Mouse (Mus musculus): ENCODE measurements at regions not wholly inside any gene's neighbourhood (a gene's known extent, or its start where the extent isn't known, plus 50 kb on each side); places are given as distances from the start of the nearest gene placed in this dataset.

DNA sequence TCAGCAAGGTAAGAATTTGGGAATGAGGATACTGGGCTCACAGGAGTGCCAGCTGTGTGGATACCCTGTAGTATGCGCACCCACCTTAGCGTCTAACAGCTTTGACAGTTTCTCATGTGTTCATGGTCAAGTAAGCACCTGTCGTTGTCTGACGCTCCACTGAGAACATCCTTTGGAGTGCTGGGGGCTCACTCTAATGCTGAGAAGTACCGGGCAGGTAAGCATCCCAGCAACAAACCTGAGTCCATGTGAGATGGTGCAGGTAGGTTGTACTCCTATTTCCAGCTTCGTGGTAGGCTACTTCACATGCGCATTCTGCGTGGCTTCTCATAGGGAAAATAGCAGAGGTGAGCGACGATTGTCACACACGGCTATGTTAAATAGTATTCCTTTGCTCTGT is 129.3 kb upstream of the Dkk2 start:
- Histone ChIP-seq H3K9me3 (replicated peaks) (no peaks in the 10 kb centered on the region), H3K27me3 (ENCODE audit: low read depth, poor library complexity, severe bottlenecking) (no peaks in the 10 kb centered on the region), H3K36me3 (no peaks in the 10 kb centered on the region), H3K4me1 (no peaks in the 10 kb centered on the region), H3K4me3 (no peak overlapping the region), H3K27ac (no peak overlapping the region)
- no peak for DNase-seq (ENCODE audit: low spot score)
- WGBS: 96% methylated on average over 11 of the region's 11 CpGs

DNA sequence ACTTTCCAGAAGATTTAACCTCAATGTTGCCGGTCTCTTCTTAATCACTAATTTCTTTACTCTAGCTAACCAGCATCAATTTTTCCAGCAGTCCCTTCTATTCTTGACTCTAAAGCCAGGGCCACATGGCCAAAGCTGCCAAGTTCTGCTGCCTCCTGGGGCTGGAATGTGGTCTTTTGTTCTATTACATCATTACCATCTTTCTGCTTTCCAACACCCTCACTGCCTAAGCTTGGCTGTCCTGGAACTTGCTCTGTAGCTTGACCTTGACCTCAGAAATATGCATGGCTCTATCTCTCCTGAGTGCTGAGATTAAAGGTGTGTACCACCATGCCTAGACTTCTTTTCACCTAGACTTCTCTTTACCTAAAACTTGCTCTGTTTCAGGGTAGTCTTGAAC is 124.5 kb upstream of the Dkk2 start:
- no peaks in the 10 kb centered on the region for H3K9me3 ChIP-seq (replicated peaks)
- no peak overlapping the region for H3K4me3 ChIP-seq
- H3K4me1 ChIP-seq: peaks cover 11% of the 10 kb centered on the region
- no peaks in the 10 kb centered on the region for H3K36me3 ChIP-seq
- no peak overlapping the region for H3K27ac ChIP-seq
- H3K27me3 ChIP-seq (ENCODE audit: low read depth, poor library complexity, severe bottlenecking): no peaks in the 10 kb centered on the region
- DNase-seq (ENCODE audit: low spot score): no peak
- WGBS: 98% methylated on average over 1 of the region's 1 CpGs

DNA sequence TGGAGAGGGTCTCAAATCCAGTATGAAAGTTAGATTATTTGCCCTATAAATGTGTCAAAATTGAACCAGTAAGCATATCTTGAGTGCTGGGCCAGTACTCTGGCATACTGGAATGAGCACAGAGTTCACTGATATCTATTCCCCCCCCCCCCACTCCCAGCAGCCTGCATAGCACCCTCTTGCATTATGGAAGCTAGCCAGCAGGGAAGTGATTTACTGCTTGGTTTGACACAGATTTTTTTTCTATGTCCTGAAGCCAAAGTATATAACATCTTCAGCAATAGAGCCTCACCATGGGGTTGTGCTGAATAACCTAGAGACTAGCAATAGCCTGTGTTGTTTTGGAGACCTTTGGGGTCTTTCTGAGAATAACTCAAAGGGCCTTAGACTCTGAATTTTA is 123.5 kb upstream of the Dkk2 start:
- Histone ChIP-seq H3K4me1 (peaks cover 20% of the 10 kb centered on the region), H3K36me3 (no peaks in the 10 kb centered on the region), H3K27ac (no peak overlapping the region), H3K9me3 (replicated peaks) (no peaks in the 10 kb centered on the region), H3K4me3 (no peak overlapping the region), H3K27me3 (ENCODE audit: low read depth, poor library complexity, severe bottlenecking) (no peaks in the 10 kb centered on the region)
- no peak for DNase-seq (ENCODE audit: low spot score)

DNA sequence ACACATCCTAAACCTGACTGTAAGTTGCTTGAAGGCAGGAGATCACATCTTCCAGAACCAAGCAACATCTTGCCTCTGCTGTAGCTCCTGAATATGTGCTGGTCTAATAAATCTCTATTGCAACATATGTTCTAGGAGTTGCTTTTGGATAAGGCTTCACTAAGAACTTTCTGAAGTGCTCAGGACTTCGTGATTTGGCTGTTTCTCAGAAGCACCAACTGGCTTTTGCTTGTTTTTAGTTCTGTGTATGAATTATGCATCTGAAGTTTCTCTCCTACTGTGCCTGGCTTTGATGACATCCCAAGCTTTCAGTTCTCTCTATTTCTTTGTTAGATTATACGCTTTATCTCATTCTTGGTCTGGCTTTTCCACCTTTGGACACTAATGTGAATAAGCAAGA is 122.2 kb upstream of the Dkk2 start:
- Histone ChIP-seq H3K36me3 (no peaks in the 10 kb centered on the region), H3K27ac (no peak overlapping the region), H3K4me3 (no peak overlapping the region), H3K4me1 (peaks cover 33% of the 10 kb centered on the region), H3K9me3 (replicated peaks) (no peaks in the 10 kb centered on the region), H3K27me3 (ENCODE audit: low read depth, poor library complexity, severe bottlenecking) (no peaks in the 10 kb centered on the region)
- no peak for DNase-seq (ENCODE audit: low spot score)
- WGBS: 95% methylated on average over 2 of the region's 2 CpGs

DNA sequence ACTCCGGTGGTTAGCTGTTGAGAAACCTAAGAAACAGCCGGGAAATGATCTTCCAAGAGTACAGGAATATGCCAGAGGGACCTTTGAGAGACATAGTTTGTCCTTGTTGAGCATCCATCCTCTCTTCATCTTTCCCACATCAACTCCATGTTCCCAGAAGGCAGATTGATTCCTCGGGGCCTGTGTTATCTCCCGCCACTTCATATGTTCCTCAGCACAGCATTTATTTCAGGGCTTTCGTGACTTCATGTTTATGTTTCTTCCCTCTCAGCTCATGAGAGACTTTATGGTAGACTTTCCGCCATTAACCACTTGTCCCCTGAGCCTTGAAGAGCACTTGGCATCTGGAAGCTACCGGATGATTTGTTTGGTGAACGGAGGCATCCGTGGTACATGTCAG is 120.1 kb upstream of the Dkk2 start:
- H3K9me3 ChIP-seq (replicated peaks): no peaks in the 10 kb centered on the region
- 0 out of 2 replicates have a peak overlapping the region, but pooled peaks have one; percentile 43 for H3K27ac ChIP-seq
- H3K36me3 ChIP-seq: no peaks in the 10 kb centered on the region
- H3K4me1 ChIP-seq: peaks cover 34% of the 10 kb centered on the region
- no peaks in the 10 kb centered on the region for H3K27me3 ChIP-seq (ENCODE audit: low read depth, poor library complexity, severe bottlenecking)
- H3K4me3 ChIP-seq: no peak overlapping the region
- 93% methylated on average over 9 of the region's 9 CpGs for WGBS
- DNase-seq (ENCODE audit: low spot score): no peak

DNA sequence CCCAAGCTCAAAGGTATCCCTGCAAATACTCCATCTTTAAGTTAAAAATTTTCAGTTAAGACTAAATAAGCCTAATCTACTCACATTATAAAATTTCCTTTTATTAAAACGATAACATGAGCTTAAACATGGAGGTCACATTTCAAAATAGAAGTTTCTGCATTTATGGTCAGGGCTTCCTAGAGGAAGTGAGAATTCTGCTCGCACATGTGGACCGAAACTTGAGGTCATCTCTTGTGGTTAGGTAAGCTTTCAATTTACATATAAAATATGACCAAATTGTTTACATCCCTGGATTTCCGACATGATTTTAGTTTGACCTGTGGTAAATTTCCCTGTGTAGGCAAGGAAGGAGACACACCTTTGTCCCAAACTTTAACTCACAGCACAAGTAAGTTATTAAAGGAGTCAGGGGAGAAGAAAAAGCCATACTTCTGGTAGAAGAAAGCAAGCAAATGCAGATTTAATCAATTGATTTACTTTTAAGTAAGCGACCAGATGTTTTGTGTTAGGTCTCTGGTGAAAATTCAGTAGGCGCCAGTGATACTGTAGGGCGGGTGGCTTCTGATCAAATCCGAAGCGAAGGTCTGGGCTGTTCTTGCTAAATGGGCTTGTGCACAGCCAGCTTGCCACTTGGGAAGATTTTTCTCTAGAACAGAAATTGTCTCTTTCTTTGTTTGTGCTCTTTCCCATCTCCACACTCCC is 119.5 kb upstream of the Dkk2 start:
- no peak overlapping the region for H3K4me3 ChIP-seq
- no peaks in the 10 kb centered on the region for H3K27me3 ChIP-seq (ENCODE audit: low read depth, poor library complexity, severe bottlenecking)
- H3K4me1 ChIP-seq: peaks cover 34% of the 10 kb centered on the region
- H3K36me3 ChIP-seq: no peaks in the 10 kb centered on the region
- peak overlapping the region; percentile 64 for H3K27ac ChIP-seq
- WGBS: 51% methylated on average over 9 of the region's 9 CpGs
- no peaks in the 10 kb centered on the region for H3K9me3 ChIP-seq (replicated peaks)
- DNase-seq (ENCODE audit: low spot score): no peak

DNA sequence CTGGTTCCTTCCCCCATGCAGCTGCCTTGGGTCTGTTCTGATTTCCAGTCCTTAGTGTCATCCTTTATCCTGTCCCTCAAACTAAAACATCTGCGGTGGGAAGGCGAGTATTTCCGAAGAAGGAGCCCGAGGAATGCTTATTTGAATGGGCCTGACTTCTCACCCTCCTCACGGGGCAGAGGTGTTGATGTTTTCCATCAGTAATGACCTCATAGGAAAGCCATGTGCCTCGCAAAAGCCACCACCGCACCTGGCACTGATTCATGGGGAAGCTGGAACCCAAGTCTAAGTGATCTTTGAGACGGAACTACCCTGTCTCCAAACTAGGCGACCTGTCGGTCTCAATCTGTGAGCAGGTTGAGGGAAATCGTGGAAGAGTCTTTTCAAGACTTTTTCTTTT is 117.8 kb upstream of the Dkk2 start:
- Histone ChIP-seq H3K36me3 (no peaks in the 10 kb centered on the region), H3K27me3 (ENCODE audit: low read depth, poor library complexity, severe bottlenecking) (no peaks in the 10 kb centered on the region), H3K27ac (no peak overlapping the region), H3K4me1 (peaks cover 34% of the 10 kb centered on the region), H3K4me3 (no peak overlapping the region), H3K9me3 (replicated peaks) (no peaks in the 10 kb centered on the region)
- peak; percentile 42 for DNase-seq (ENCODE audit: low spot score)
- WGBS: 59% methylated on average over 11 of the region's 11 CpGs

DNA sequence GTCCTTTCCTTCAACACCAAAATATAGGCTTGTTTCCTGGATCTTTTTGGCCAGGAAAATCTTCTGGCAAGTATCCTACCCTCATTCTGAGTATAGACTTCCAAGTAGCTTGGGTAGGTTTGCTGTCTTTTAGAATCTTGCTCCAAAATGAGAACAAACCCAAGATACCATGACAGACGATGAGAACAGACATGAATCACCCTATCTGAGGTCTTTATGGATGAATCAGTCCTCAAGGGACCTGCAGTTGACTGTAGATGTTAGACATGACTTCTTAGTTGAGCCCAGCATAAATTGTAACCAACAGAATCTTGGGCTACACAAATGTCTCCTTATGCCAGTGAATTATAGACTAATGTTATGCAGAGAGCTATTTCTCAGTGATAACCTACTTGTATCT is 114.3 kb upstream of the Dkk2 start:
- Histone ChIP-seq H3K9me3 (replicated peaks) (no peaks in the 10 kb centered on the region), H3K27me3 (ENCODE audit: low read depth, poor library complexity, severe bottlenecking) (no peaks in the 10 kb centered on the region), H3K4me1 (peaks cover 21% of the 10 kb centered on the region), H3K4me3 (no peak overlapping the region), H3K27ac (no peak overlapping the region), H3K36me3 (no peaks in the 10 kb centered on the region)
- WGBS: 85% methylated on average over 1 of the region's 1 CpGs
- no peak for DNase-seq (ENCODE audit: low spot score)

DNA sequence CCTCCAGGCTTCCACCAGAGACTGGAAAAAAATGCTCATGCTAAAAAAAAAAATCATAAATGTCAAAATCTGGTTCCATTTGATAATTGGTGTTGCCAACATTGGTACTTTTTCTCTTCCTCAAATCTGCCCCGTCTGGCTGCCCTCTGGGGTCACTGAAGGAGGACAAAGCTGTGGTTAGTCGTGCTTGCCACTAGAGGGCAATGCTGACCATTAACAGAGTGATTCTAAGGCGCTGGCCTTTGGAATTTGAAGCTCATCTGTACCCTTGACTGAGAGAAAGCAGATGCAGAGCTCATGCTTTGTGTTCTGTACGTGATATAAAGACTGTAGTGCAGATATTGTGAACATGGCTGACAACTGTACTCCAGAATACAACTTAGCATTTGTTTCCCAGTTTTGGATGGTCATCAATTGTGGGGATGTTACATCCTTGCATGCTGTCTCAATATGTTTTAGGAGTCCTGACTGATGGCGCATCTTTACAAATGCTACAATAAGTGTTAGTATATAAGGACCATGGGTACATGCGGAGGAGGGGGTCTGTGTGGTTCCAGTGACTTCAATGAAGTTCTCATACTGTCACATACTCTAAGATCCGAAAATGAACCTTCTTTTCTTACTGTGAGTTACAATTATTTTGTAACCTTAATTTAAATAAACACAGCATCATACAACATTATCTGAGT is 109.0 kb upstream of the Dkk2 start:
- WGBS: 39% methylated on average over 7 of the region's 7 CpGs
- no peaks in the 10 kb centered on the region for H3K4me1 ChIP-seq
- H3K27me3 ChIP-seq (ENCODE audit: low read depth, poor library complexity, severe bottlenecking): no peaks in the 10 kb centered on the region
- peak; percentile 60 for DNase-seq (ENCODE audit: low spot score)
- no peaks in the 10 kb centered on the region for H3K9me3 ChIP-seq (replicated peaks)
- H3K27ac ChIP-seq: no peak overlapping the region
- H3K36me3 ChIP-seq: no peaks in the 10 kb centered on the region
- no peak overlapping the region for H3K4me3 ChIP-seq

DNA sequence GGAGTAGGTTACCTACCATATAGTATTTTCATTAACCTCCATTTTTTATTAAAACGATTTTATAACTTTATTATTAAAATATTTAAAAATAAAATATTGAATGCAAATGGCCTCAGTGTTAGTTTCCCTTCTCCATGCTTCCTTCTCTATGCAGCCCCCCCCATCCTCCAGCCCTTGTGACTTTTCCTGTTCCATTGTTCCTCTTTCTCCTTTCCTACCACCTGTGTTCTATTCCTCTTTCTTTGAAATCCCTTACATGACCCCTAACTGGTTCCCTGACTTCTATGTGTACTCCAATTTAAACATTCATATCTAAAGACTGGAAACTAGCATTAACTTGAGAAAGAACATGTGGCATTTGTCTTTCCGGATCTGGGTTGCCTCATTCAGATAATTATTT is 101.8 kb upstream of the Dkk2 start:
- Histone ChIP-seq H3K4me3 (no peak overlapping the region), H3K4me1 (no peaks in the 10 kb centered on the region; the same call in 1 of the 2 replicates), H3K36me3 (no peaks in the 10 kb centered on the region), H3K9me3 (replicated peaks) (no peaks in the 10 kb centered on the region), H3K27me3 (ENCODE audit: low read depth, poor library complexity, severe bottlenecking) (no peaks in the 10 kb centered on the region), H3K27ac (no peak overlapping the region)
- DNase-seq (ENCODE audit: low spot score): no peak
- 84% methylated on average over 2 of the region's 2 CpGs for WGBS

DNA sequence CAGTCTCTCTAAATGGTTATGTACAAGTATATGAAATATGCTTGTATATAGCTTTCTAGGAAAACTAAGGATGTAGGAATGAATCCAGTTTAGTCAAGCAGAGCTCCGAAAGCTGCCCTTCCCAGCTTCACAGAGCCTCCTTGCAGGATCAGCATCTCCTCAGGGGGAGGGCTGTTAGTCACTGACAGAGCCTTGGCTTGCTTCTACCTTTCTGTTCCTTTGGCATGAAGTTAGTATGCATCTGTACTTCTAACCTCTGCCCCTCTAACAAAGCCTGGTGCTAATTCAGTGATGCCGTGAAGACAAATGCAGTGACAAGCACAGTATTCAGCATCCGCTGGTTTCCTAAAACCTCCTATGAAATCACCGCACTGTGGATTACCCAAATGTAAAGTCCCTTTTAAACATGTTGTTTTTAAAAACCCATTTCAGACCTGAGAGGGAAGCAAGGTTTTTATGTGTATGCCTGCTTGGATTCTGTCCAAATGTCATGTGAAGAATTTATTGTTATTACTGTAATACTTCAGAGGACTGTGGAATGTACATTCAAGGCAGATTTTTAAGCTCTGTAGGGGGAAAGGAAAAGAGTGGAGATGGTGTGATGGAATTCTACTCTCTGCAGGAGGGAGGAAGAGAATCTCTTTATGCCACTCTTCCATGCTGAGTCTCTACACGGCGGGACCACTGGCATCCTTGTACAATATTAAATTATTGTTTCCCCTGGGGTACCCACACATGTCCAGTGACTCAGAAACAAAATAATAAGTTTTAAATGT is 86.1 kb upstream of the Dkk2 start:
- H3K9me3 ChIP-seq (replicated peaks): no peaks in the 10 kb centered on the region
- no peaks in the 10 kb centered on the region for H3K36me3 ChIP-seq
- DNase-seq (ENCODE audit: low spot score): no peak
- no peak overlapping the region for H3K4me3 ChIP-seq
- H3K27me3 ChIP-seq (ENCODE audit: low read depth, poor library complexity, severe bottlenecking): no peaks in the 10 kb centered on the region
- H3K4me1 ChIP-seq: no peaks in the 10 kb centered on the region
- no peak overlapping the region for H3K27ac ChIP-seq
- 92% methylated on average over 6 of the region's 6 CpGs for WGBS

DNA sequence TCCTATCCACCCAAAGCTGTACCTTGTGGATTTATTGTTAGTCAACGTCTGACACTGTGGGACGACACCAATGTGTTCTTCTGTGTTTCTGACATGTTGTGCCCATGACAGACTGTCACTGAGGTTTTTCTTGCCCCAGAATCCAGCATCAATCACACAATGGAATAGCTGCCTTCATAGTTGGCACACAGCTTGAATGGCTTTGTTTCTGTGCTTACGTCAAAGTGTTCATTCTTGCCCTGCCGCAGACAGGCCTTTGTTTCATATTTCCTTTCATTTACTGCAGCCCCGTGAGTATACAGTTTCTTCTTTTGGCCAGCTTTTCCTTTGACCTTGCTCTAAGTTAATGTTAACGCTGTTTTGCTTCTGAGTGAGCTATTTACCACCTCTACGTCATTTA is 78.9 kb upstream of the Dkk2 start:
- H3K9me3 ChIP-seq (replicated peaks): no peaks in the 10 kb centered on the region
- H3K4me1 ChIP-seq: no peaks in the 10 kb centered on the region
- no peak overlapping the region for H3K27ac ChIP-seq
- no peaks in the 10 kb centered on the region for H3K27me3 ChIP-seq (ENCODE audit: low read depth, poor library complexity, severe bottlenecking)
- H3K36me3 ChIP-seq: no peaks in the 10 kb centered on the region
- DNase-seq (ENCODE audit: low spot score): no peak
- 85% methylated on average over 7 of the region's 7 CpGs for WGBS
- no peak overlapping the region for H3K4me3 ChIP-seq

DNA sequence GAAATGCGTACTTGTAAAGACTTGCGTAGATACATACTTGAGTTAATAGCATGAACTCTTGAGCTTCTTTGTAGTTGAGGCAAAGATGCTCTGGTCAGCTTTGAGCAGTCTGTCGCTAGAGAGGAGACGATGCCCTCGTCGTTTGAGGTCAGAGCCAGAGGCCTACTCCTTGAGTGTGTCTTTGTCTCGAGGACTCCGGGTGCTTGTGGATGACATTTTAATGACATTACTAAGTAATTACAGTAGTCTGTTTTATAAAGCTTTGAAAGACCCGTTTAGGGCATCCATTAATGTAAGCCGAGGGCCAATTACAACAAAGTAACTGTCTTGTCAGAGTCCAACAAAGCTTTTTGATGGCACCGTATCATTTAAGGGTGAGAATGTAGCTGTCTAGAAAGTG is 78.2 kb upstream of the Dkk2 start:
- no peak overlapping the region for H3K4me3 ChIP-seq
- no peak overlapping the region for H3K27ac ChIP-seq
- H3K4me1 ChIP-seq: no peaks in the 10 kb centered on the region
- 52% methylated on average over 11 of the region's 11 CpGs for WGBS
- no peaks in the 10 kb centered on the region for H3K9me3 ChIP-seq (replicated peaks)
- no peaks in the 10 kb centered on the region for H3K27me3 ChIP-seq (ENCODE audit: low read depth, poor library complexity, severe bottlenecking)
- H3K36me3 ChIP-seq: no peaks in the 10 kb centered on the region
- DNase-seq (ENCODE audit: low spot score): no peak

Data from limb, embryonic 10.5 days (tissue).